Mouse (Mus musculus) testis, adult 2 months (tissue): ENCODE results near the gene Col4a3. TPM values are rescaled to one million over a fixed set of nuclear protein-coding genes. Genes with fewer than 3 reads are reported as not detected.

Source experiments
- H3K27ac ChIP-seq: fragments of 200-500 bp; 2 replicates; pipeline ENCODE4 v1.5.1; 2012; ENCODE audit warnings: low read depth, low read length; ENCODE audit not compliant: control insufficient read depth, insufficient read depth
- H3K27me3 ChIP-seq: fragments of 200-500 bp; 2 replicates; pipeline ENCODE4 v1.6.1; 2012; ENCODE audit warnings: mild to moderate bottlenecking, low read length, moderate library complexity; ENCODE audit not compliant: control insufficient read depth, insufficient read depth
- H3K36me3 ChIP-seq: fragments of 200-500 bp; 2 replicates; pipeline ENCODE4 v1.6.1; 2012; ENCODE audit warnings: mild to moderate bottlenecking, low read length; ENCODE audit not compliant: control insufficient read depth, insufficient read depth
- H3K4me1 ChIP-seq: fragments of 200-500 bp; 2 replicates; pipeline ENCODE4 v1.6.1; 2012; ENCODE audit warnings: low read length; ENCODE audit not compliant: control insufficient read depth, insufficient read depth
- H3K4me3 ChIP-seq: fragments of 200-500 bp; 2 replicates; pipeline ENCODE4 v1.5.1; 2012; ENCODE audit warnings: low read depth, mild to moderate bottlenecking, low read length, moderate library complexity, mixed read lengths; ENCODE audit not compliant: control insufficient read depth
- CTCF ChIP-seq: fragments of 200-500 bp; IDR thresholded peaks from 2 replicates; pipeline ENCODE4 v1.5.1; 2012; ENCODE audit warnings: low read depth, mild to moderate bottlenecking, inconsistent platforms, low read length, moderate library complexity; ENCODE audit not compliant: control insufficient read depth, insufficient read depth, insufficient replicate concordance
- POLR2A ChIP-seq: fragments of 200-500 bp; IDR thresholded peaks from 2 replicates; pipeline ENCODE4 v1.6.1; 2012; ENCODE audit warnings: low read depth, mild to moderate bottlenecking, inconsistent platforms, low read length, moderate library complexity; ENCODE audit not compliant: control insufficient read depth
- polyA plus RNA-seq: library from polyadenylated mRNA; depleted of rRNA; stranded (reverse); fragments of >200 nt; gene quantifications from 2 replicates; pipeline ENCODE4 v1.2.3, GENCODE M21; 2012

Gene Col4a3
- polyA plus RNA-seq, 1 experiment = 7.9 TPM

DNA sequence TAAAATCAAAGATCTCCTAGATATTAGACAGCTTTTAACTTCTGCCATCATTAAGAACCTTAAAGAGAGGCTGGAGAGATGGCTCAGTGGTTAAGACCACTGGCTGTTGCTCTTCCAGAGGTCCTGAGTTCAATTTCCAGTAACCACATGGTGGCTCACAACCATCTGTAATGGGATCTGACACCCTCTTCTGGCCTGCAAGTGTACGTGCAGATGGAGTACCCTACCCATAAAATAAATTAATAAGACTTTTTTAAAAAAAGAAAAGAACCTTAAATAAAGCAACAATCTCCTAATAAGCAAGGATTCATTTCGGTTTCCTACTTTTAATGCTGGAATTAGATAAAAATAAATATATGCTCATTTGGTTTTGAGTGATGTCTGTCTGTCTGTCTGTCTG is 51.7 kb downstream of the Col4a3 start:
- no peaks in the 10 kb centered on the region for H3K27me3 ChIP-seq
- TF ChIP-seq CTCF (no peak), POLR2A (no peak)
- no peak overlapping the region for H3K27ac ChIP-seq
- no peaks in the 10 kb centered on the region for H3K36me3 ChIP-seq
- H3K4me1 ChIP-seq = peaks cover 7% of the 10 kb centered on the region
- no peak overlapping the region for H3K4me3 ChIP-seq

DNA sequence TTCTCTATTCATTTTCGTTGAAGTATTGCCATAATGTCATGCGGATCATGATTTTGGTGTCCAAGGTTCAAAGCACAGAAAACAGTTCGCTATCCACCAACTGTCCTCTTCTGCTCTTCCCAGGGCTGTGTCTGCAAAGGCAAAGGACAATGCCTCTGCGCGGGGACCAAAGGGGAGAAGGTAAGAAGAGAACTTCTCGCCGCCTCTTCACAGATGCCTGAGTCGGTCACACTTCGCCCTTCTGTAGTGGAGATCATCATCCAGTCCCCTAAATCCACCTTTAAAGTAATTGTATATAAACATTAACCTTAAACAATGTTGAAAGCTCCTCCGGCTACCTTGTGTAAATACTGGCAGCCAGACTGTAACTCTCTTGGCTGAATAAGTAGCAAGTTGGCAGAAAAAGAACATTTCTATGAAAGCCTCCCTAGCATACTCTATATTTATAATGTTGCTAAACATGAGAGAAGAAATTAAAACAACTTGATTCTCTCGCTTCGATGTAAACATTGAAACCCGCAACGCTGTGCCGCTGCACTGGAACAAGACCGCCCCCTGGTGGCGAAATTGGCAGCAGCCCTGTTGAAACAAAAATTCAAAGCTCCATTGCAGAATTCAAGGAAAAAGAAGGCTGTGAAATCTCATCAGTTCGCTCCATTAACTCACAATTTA is 54.7 kb downstream of the Col4a3 start:
- Histone ChIP-seq H3K27ac (no peak overlapping the region), H3K4me3 (no peak overlapping the region), H3K4me1 (no peaks in the 10 kb centered on the region; the same call in 1 of the 2 replicates), H3K36me3 (no peaks in the 10 kb centered on the region), H3K27me3 (no peaks in the 10 kb centered on the region)
- no peak for TF ChIP-seq POLR2A
- TF ChIP-seq CTCF = peak; percentile 90

DNA sequence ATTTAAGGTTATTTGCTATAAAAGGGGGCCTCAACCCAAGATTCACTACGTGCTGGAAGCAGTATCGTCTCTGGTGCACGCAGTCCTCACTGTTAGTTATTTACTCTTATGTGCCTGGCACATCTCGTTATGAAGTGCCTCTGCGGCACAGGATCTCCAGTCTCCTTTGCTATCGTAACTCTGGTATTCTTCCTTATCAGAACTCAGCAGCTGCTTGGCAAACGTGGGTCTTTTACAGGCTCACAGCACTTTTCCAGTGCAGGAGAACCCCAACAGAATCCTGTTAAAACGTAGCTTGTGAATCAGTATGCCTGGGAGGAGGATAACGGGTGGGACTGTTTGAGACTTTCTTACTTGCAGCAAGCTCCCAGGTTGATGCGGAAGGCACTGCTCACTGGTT is 61.3 kb downstream of the Col4a3 start:
- TF ChIP-seq POLR2A = no peak
- TF ChIP-seq CTCF = no peak
- H3K4me3 ChIP-seq = no peak overlapping the region
- no peaks in the 10 kb centered on the region for H3K27me3 ChIP-seq
- no peaks in the 10 kb centered on the region for H3K4me1 ChIP-seq
- no peak overlapping the region for H3K27ac ChIP-seq
- H3K36me3 ChIP-seq = no peaks in the 10 kb centered on the region

DNA sequence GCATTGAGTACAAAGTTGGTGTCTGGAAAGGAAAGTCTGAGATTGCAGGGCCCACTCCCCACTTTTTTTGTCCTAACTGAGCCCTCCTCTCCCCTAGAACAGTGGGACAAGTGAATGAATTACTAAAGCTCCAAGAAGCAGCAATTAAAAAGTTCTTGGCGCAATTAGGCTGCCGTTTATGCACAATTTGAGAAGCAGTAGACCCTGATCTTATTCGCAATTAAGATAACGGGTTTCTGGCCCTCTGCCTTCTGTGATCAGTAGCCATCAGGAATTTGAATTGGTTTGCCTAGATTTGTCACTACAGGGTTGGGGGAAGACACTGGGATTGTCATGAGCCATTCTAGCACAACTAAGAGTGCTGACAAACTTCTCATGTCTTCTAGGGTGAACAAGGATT is 64.1 kb downstream of the Col4a3 start:
- no peaks in the 10 kb centered on the region for H3K27me3 ChIP-seq
- no peak overlapping the region for H3K27ac ChIP-seq
- H3K4me3 ChIP-seq = no peak overlapping the region
- no peak for TF ChIP-seq POLR2A
- TF ChIP-seq CTCF = no peak
- H3K4me1 ChIP-seq = no peaks in the 10 kb centered on the region
- no peaks in the 10 kb centered on the region for H3K36me3 ChIP-seq

DNA sequence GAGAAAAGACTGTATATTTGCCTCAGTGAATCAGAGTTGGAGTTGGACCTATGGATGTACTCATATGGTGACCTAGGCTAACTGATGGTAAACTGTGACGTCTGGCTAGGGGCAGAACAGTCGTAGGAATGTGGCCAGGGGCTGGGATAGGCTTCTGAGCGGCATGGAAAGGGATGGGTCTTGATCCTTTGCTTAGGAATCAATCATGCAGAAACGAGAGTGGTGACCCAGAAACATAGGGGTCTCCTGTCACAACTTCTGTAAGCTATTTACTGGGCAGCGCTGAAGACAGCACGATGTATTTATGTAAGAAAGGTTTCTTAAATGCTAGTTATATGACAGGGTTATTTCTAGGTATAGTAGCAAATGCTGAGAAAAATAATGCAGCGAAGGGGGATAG is 67.3 kb downstream of the Col4a3 start:
- no peak overlapping the region for H3K27ac ChIP-seq
- TF ChIP-seq POLR2A = no peak
- no peak for TF ChIP-seq CTCF
- no peak overlapping the region for H3K4me3 ChIP-seq
- H3K4me1 ChIP-seq = no peaks in the 10 kb centered on the region
- no peaks in the 10 kb centered on the region for H3K27me3 ChIP-seq
- no peaks in the 10 kb centered on the region for H3K36me3 ChIP-seq

DNA sequence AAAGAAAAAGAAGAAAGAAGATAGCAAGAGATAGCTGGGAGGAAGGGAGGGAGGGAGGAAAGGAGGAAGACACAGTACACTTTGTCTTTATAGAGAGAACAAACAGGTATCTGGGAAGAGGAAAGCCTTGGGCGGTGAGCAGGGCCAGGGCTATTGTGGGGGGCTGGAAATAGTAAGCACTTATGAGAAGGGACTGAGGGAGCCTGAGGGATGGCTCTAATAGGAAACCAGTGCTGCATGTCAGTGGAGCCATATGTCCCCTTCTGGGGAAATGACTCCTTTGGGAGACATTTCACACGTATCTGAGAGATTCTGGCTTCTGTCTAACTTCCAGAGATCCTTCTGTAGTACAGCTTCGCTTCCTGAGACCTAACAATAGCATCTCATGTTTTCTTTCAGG is 69.7 kb downstream of the Col4a3 start:
- H3K27me3 ChIP-seq = no peaks in the 10 kb centered on the region
- no peaks in the 10 kb centered on the region for H3K36me3 ChIP-seq
- H3K4me1 ChIP-seq = no peaks in the 10 kb centered on the region
- TF ChIP-seq POLR2A = no peak
- TF ChIP-seq CTCF = no peak
- no peak overlapping the region for H3K4me3 ChIP-seq
- H3K27ac ChIP-seq = no peak overlapping the region

DNA sequence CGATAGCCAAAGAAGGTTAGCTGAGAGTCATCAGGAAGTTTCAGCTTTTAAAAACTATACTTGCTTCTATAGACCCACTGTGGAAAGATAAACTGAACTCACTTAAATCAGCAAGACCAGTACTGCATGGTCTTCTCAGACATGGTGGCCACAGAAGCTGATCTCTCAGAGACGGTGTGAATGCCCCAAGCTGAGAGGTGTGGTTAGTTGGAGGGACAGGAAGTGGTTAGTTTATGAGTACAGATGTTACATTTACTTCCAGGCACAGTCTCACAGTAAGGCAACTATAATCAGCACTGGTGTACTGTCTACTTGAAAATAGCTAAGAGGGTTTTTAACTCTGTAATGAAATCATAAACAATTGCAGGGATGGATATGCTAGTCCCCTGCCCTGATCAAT is 75.5 kb downstream of the Col4a3 start:
- H3K4me3 ChIP-seq = no peak overlapping the region
- no peak for TF ChIP-seq CTCF
- no peak for TF ChIP-seq POLR2A
- no peaks in the 10 kb centered on the region for H3K4me1 ChIP-seq
- H3K27me3 ChIP-seq = no peaks in the 10 kb centered on the region
- H3K36me3 ChIP-seq = no peaks in the 10 kb centered on the region
- no peak overlapping the region for H3K27ac ChIP-seq
